Comparison of ENCODE assay signal across 12 mouse cellular contexts in genomic region chr15:99320168-99320674, GRCm38 (mm10). TPM values are rescaled to one million over a fixed set of nuclear protein-coding genes. Genes with fewer than 3 reads are reported as not detected.
DNase-seq lines count a peak whose midpoint lies in the region; ATAC-seq and TF ChIP-seq lines count a peak whose summit lies in the region.
"Had no signal": no experiment of that assay in that cellular context is flagged by ENCODE, and none has a peak within 500 bp of the region (broad histone marks: within the 10 kb centered on the region; RNA-seq: fewer than 3 reads in every experiment).

No protein-coding gene starts in this region.

- H3K4me2 ChIP-seq in forebrain, embryonic 13.5 days, result no peak overlapping the region
- H3K4me2 ChIP-seq in intestine, embryonic 14.5 days (ENCODE audit: low read length), result no peak overlapping the region
- no peak overlapping the region for H3K4me2 ChIP-seq in intestine, embryonic 15.5 days (replicated peaks)
- H3K4me2 ChIP-seq in stomach, postnatal 0 days (replicated peaks; ENCODE audit: low read depth), result no peak overlapping the region

- 0 out of 2 replicates have a peak overlapping the region, but pooled peaks have one; percentile 21 for H3K27ac ChIP-seq in forebrain, embryonic 10.5 days
- no peak overlapping the region for H3K27ac ChIP-seq in forebrain, embryonic 13.5 days
- H3K27ac ChIP-seq in intestine, embryonic 14.5 days (ENCODE audit: low read depth), result 0 out of 2 replicates have a peak overlapping the region, but pooled peaks have one; percentile 0
- H3K27ac ChIP-seq in intestine, embryonic 15.5 days, result no peak overlapping the region
- 0 out of 2 replicates have a peak overlapping the region, but pooled peaks have one; percentile 40 for H3K27ac ChIP-seq in stomach, postnatal 0 days (replicated peaks)

- 0 out of 2 replicates have a peak, but pooled peaks cover 4% of the 10 kb centered on the region for H3K4me1 ChIP-seq in forebrain, embryonic 10.5 days
- no peaks in the 10 kb centered on the region for H3K4me1 ChIP-seq in forebrain, embryonic 13.5 days
- 0 out of 2 replicates have a peak, but pooled peaks cover 3% of the 10 kb centered on the region for H3K4me1 ChIP-seq in intestine, embryonic 14.5 days (replicated peaks; ENCODE audit: control insufficient read depth, insufficient read depth, low read length)
- 0 out of 2 replicates have a peak, but pooled peaks cover 3% of the 10 kb centered on the region for H3K4me1 ChIP-seq in intestine, embryonic 15.5 days (replicated peaks)
- no peaks in the 10 kb centered on the region for H3K4me1 ChIP-seq in stomach, postnatal 0 days (replicated peaks; ENCODE audit: control insufficient read depth, insufficient read depth)

- ATAC-seq in forebrain, embryonic 13.5 days, result no peak
- ATAC-seq in intestine, embryonic 14.5 days (replicated peaks; ENCODE audit: low FRiP score, low TSS enrichment, low read depth), result no peak
- ATAC-seq in intestine, embryonic 15.5 days, result no peak
- ATAC-seq in stomach, postnatal 0 days (ENCODE audit: low FRiP score, low TSS enrichment), result no peak
- ATAC-seq: midbrain, embryonic 16.5 days had no signal

- 92% methylated on average over 10 of the region's 10 CpGs for WGBS in forebrain, embryonic 10.5 days
- 88% methylated on average over 10 of the region's 10 CpGs for WGBS in forebrain, embryonic 13.5 days
- 83% methylated on average over 10 of the region's 10 CpGs for WGBS in intestine, embryonic 14.5 days
- 79% methylated on average over 10 of the region's 10 CpGs for WGBS in intestine, embryonic 15.5 days
- WGBS in stomach, postnatal 0 days, result 68% methylated on average over 10 of the region's 10 CpGs

- H3K27me3 ChIP-seq in forebrain, embryonic 10.5 days (ENCODE audit: poor library complexity, severe bottlenecking), result no peaks in the 10 kb centered on the region
- no peaks in the 10 kb centered on the region for H3K27me3 ChIP-seq in forebrain, embryonic 13.5 days
- H3K27me3 ChIP-seq in intestine, embryonic 14.5 days (replicated peaks; ENCODE audit: control insufficient read depth, insufficient read depth, low read length), result no peaks in the 10 kb centered on the region
- no peaks in the 10 kb centered on the region for H3K27me3 ChIP-seq in intestine, embryonic 15.5 days (replicated peaks)
- H3K27me3 ChIP-seq in stomach, postnatal 0 days (ENCODE audit: control insufficient read depth, insufficient read depth, low read length), result no peaks in the 10 kb centered on the region

- peaks cover 99% of the 10 kb centered on the region for H3K36me3 ChIP-seq in forebrain, embryonic 10.5 days (replicated peaks)
- peaks cover 99% of the 10 kb centered on the region for H3K36me3 ChIP-seq in forebrain, embryonic 13.5 days (ENCODE audit: poor library complexity, severe bottlenecking)
- H3K36me3 ChIP-seq in intestine, embryonic 14.5 days (ENCODE audit: control insufficient read depth, insufficient read depth, low read length), result peaks cover 91% of the 10 kb centered on the region
- peaks cover 37% of the 10 kb centered on the region for H3K36me3 ChIP-seq in intestine, embryonic 15.5 days
- peaks cover 32% of the 10 kb centered on the region for H3K36me3 ChIP-seq in stomach, postnatal 0 days (ENCODE audit: control insufficient read depth, insufficient read depth, low read length)

- H3K9ac ChIP-seq in forebrain, embryonic 13.5 days, result no peak overlapping the region
- no peak overlapping the region for H3K9ac ChIP-seq in intestine, embryonic 14.5 days (ENCODE audit: low read length)
- H3K9ac ChIP-seq in intestine, embryonic 15.5 days, result no peak overlapping the region
- H3K9ac ChIP-seq in stomach, postnatal 0 days (ENCODE audit: low read length), result no peak overlapping the region

- no peaks in the 10 kb centered on the region for H3K9me3 ChIP-seq in forebrain, embryonic 10.5 days
- H3K9me3 ChIP-seq in forebrain, embryonic 13.5 days (replicated peaks), result no peaks in the 10 kb centered on the region
- no peaks in the 10 kb centered on the region for H3K9me3 ChIP-seq in intestine, embryonic 14.5 days (ENCODE audit: control insufficient read depth, low read length)
- no peaks in the 10 kb centered on the region for H3K9me3 ChIP-seq in intestine, embryonic 15.5 days
- H3K9me3 ChIP-seq in stomach, postnatal 0 days (ENCODE audit: control insufficient read depth, low read length), result no peaks in the 10 kb centered on the region
- H3K9me3 ChIP-seq: G1E had no signal

- no peak for TF ChIP-seq CTCF in stomach, postnatal 0 days (IDR thresholded peaks at IDR 0.05; ENCODE audit: low read depth)

- no peak overlapping the region for H3K4me3 ChIP-seq in forebrain, embryonic 10.5 days
- H3K4me3 ChIP-seq in forebrain, embryonic 13.5 days, result no peak overlapping the region
- no peak overlapping the region for H3K4me3 ChIP-seq in intestine, embryonic 14.5 days (ENCODE audit: low read depth, low read length)
- H3K4me3 ChIP-seq in intestine, embryonic 15.5 days (replicated peaks), result no peak overlapping the region
- no peak overlapping the region for H3K4me3 ChIP-seq in stomach, postnatal 0 days (ENCODE audit: low read depth, low read length)

- no peak for TF ChIP-seq EP300 in stomach, postnatal 0 days (optimal IDR thresholded peaks at IDR 0.05)

- DNase-seq in forebrain, embryonic 10.5 days (ENCODE audit: extremely low spot score, low spot score), result no peak
- no peak for DNase-seq in intestine, embryonic 14.5 days (ENCODE audit: low spot score)
- peak; percentile 57 for DNase-seq in lung, postnatal 10 days
- DNase-seq in lung, postnatal 14 days, result no peak
- no peak for DNase-seq in stomach, postnatal 0 days (ENCODE audit: low spot score)
- no peak for DNase-seq in adrenal gland, postnatal 36 days
- DNase-seq: kidney, adult 9 months had no signal

RNA-seq across cellular contexts. Expression of gene Fam186b, which starts 24.5 kb away (rescaled TPM):
- 0.11 and 0.17 TPM in 2 replicates for polyA plus RNA-seq in forebrain, embryonic 10.5 days (2016; fragmentation: Nextera tagmentation; extraction: Ambion mirVana)
- polyA plus RNA-seq in forebrain, embryonic 13.5 days (2015; fragmentation: Nextera tagmentation; extraction: Ambion mirVana), result 0.28 TPM in 1 of 2 replicates, not detected in the other
- 0.11 and 0.24 TPM in 2 replicates for polyA plus RNA-seq in intestine, embryonic 14.5 days (2014; fragmentation: Nextera tagmentation; extraction: Ambion mirVana)
- 0.18 TPM in 1 of 2 replicates, not detected in the other for polyA plus RNA-seq in intestine, embryonic 15.5 days (2015; fragmentation: Nextera tagmentation; extraction: Ambion mirVana)
- polyA plus RNA-seq in stomach, postnatal 0 days (2015; fragmentation: Nextera tagmentation; extraction: Ambion mirVana), result 0.28 TPM in 1 of 2 replicates, not detected in the other
- 1 to 10 TPM; 3.0 to 3.5 TPM for total RNA-seq in adrenal gland, postnatal 36 days (2021)
- total RNA-seq: G1E had no signal
- polyA plus RNA-seq: G1E; limb, embryonic 11.5 days had no signal

RNA-seq across cellular contexts. Expression of gene Prpf40b, which starts 25.3 kb away (rescaled TPM):
- polyA plus RNA-seq in forebrain, embryonic 10.5 days (2016; fragmentation: Nextera tagmentation; extraction: Ambion mirVana), result 60.7 and 62.2 TPM in 2 replicates
- polyA plus RNA-seq in forebrain, embryonic 13.5 days (2015; fragmentation: Nextera tagmentation; extraction: Ambion mirVana), result 98.6 and 107 TPM in 2 replicates
- 40.6 and 51.1 TPM in 2 replicates for polyA plus RNA-seq in intestine, embryonic 14.5 days (2014; fragmentation: Nextera tagmentation; extraction: Ambion mirVana)
- 35.0 and 42.6 TPM in 2 replicates for polyA plus RNA-seq in intestine, embryonic 15.5 days (2015; fragmentation: Nextera tagmentation; extraction: Ambion mirVana)
- polyA plus RNA-seq in stomach, postnatal 0 days (2015; fragmentation: Nextera tagmentation; extraction: Ambion mirVana), result 16.1 and 18.3 TPM in 2 replicates
- 10 to 100 TPM; 38.0 to 49.6 TPM for total RNA-seq in adrenal gland, postnatal 36 days (2021)

RNA-seq across cellular contexts. Expression of gene Fmnl3, which starts 50.1 kb away (rescaled TPM):
- polyA plus RNA-seq in forebrain, embryonic 10.5 days (2016; fragmentation: Nextera tagmentation; extraction: Ambion mirVana), result 14.3 and 16.9 TPM in 2 replicates
- 8.1 and 8.2 TPM in 2 replicates for polyA plus RNA-seq in forebrain, embryonic 13.5 days (2015; fragmentation: Nextera tagmentation; extraction: Ambion mirVana)
- polyA plus RNA-seq in intestine, embryonic 14.5 days (2014; fragmentation: Nextera tagmentation; extraction: Ambion mirVana), result 15.9 and 19.5 TPM in 2 replicates
- 16.3 and 17.3 TPM in 2 replicates for polyA plus RNA-seq in intestine, embryonic 15.5 days (2015; fragmentation: Nextera tagmentation; extraction: Ambion mirVana)
- 8.0 and 8.6 TPM in 2 replicates for polyA plus RNA-seq in stomach, postnatal 0 days (2015; fragmentation: Nextera tagmentation; extraction: Ambion mirVana)
- total RNA-seq in adrenal gland, postnatal 36 days (2021), result 10 to 100 TPM; 17.3 to 22.1 TPM

Comparison
In these comparisons a context has a peak if more than half of its experiments do, and no peak if none do; other contexts are left out.
1. H3K27ac ChIP-seq: peak in forebrain, embryonic 10.5 days (single experiment), intestine, embryonic 14.5 days (single experiment) and stomach, postnatal 0 days (single experiment); none in forebrain, embryonic 13.5 days (single experiment) and intestine, embryonic 15.5 days (single experiment).